Mouse (Mus musculus) spleen, postnatal 14 days (tissue): ENCODE data around the gene Olfr26.
"Not testable (repeated sequence)": the region's sequence is repeated elsewhere in the genome, so short reads cannot be mapped to it uniquely, and the experiment has no call there.

Source experiments
- DNase-seq, 2 experiments: peaks; one replicate each; pipeline ENCODE4 v3.0.0; 2021 to 2022; ENCODE audit warnings: low spot score in 2 of 2

Gene Olfr26

GRCm38 (mm10) chr9:38854760-38855159 lies at the start of gene Olfr26:
Gene Olfr26, plus strand, starts transcription at chr9:38855060.
- DNase-seq, result no peak

GRCm38 (mm10) chr9:38805696-38806095 lies 49.2 kb upstream of the Olfr26 start:
- DNase-seq, result no peak

GRCm38 (mm10) chr9:38814314-38814713 lies 40.5 kb upstream of the Olfr26 start, which contains the start of gene Olfr922:
Gene Olfr922, plus strand, starts transcription at chr9:38814614.
- no peak for DNase-seq

GRCm38 (mm10) chr9:38815458-38815986 lies 39.3 kb upstream of the Olfr26 start:
- no peak for DNase-seq

GRCm38 (mm10) chr9:38826245-38826644 lies 28.6 kb upstream of the Olfr26 start, which contains the start of gene Olfr923:
Gene Olfr923, plus strand, starts transcription at chr9:38826545.
- no peak for DNase-seq

GRCm38 (mm10) chr9:38833027-38833426 lies 21.8 kb upstream of the Olfr26 start:
- no peak for DNase-seq

- DNase-seq, result no peak
Measured at GRCm38 (mm10) chr9:38844149-38844548, 10.7 kb upstream of the Olfr26 start, which contains the start of gene Olfr924. Gene Olfr924, plus strand, starts transcription at chr9:38844449.

GRCm38 (mm10) chr9:38874880-38875279 lies 20.0 kb downstream of the Olfr26 start:
- not testable (repeated sequence) for DNase-seq

GRCm38 (mm10) chr9:38876826-38877225 lies 22.0 kb downstream of the Olfr26 start, which contains the start of gene Olfr926:
Gene Olfr926, plus strand, starts transcription at chr9:38877126.
- DNase-seq, result no peak
